Mouse (Mus musculus) heart, postnatal 0 days (tissue): ENCODE measurements around the gene Rap1gap. TPM values are rescaled to one million over a fixed set of nuclear protein-coding genes. Genes with fewer than 3 reads are reported as not detected.

Experiments
- ATAC-seq: fragments of 200-750 bp; cut with Nextera tagmentation; 2 replicates; pipeline ENCODE4 v1.8.0; 2017; ENCODE audit warnings: low read depth, moderate number of reproducible peaks, moderate library complexity; ENCODE audit not compliant: insufficient read depth
- DNase-seq: peaks from one replicate; pipeline ENCODE4 v3.0.0-alpha.2; 2016; ENCODE audit warnings: low spot score
- H3K27ac ChIP-seq: fragments of 300-500 bp; sonication (generic); 2 replicates; pipeline ENCODE4 v1.5.1; 2014; ENCODE audit warnings: low read depth, mild to moderate bottlenecking
- H3K27me3 ChIP-seq: fragments of 300-500 bp; sonication (generic); 2 replicates; pipeline ENCODE4 v1.6.1; 2014; ENCODE audit warnings: low read length, mixed read lengths; ENCODE audit not compliant: control insufficient read depth, insufficient read depth
- H3K36me3 ChIP-seq: fragments of 300-500 bp; sonication (generic); replicated peaks from 2 replicates; pipeline ENCODE4 v1.6.1; 2014; ENCODE audit warnings: low read length, mixed read lengths; ENCODE audit not compliant: control insufficient read depth, insufficient read depth
- H3K4me1 ChIP-seq: fragments of 300-500 bp; sonication (generic); 2 replicates; pipeline ENCODE4 v1.6.1; 2014; ENCODE audit warnings: antibody characterized with exemption; ENCODE audit not compliant: control insufficient read depth, insufficient read depth
- H3K4me2 ChIP-seq: fragments of 300-500 bp; sonication (generic); 2 replicates; pipeline ENCODE4 v1.6.1; 2014; ENCODE audit warnings: low read depth, mild to moderate bottlenecking, low read length, moderate library complexity
- H3K4me3 ChIP-seq: fragments of 300-500 bp; sonication (generic); 2 replicates; pipeline ENCODE4 v1.5.1; 2014; ENCODE audit warnings: low read depth, low read length
- H3K9ac ChIP-seq: fragments of 300-500 bp; sonication (generic); replicated peaks from 2 replicates; pipeline ENCODE4 v1.6.1; 2014; ENCODE audit warnings: low read depth, low read length, mixed read lengths
- H3K9me3 ChIP-seq: fragments of 300-500 bp; sonication (generic); replicated peaks from 2 replicates; pipeline ENCODE4 v1.6.1; 2016; ENCODE audit warnings: low read length; ENCODE audit not compliant: control insufficient read depth
- CTCF ChIP-seq: IDR thresholded peaks from 2 replicates; pipeline ENCODE4 v1.5.1; 2016; ENCODE audit warnings: antibody characterized with exemption, control low read depth, low read depth
- EP300 ChIP-seq: IDR thresholded peaks from 2 replicates; pipeline ENCODE4 v1.6.1; 2016; ENCODE audit warnings: antibody characterized with exemption, low read depth
- WGBS: fragments of 180-500 bp; shearing (Covaris S2); extraction: QIAGEN DNeasy Blood & Tissue Kit; methylation state at CpG from one replicate; pipeline ENCODE4 v1.1.7; 2014; 5-methylcytosine and 5-hydroxymethylcytosine counted together
- polyA plus RNA-seq: library from polyadenylated mRNA; unstranded; fragments of >200 nt; fragmentation: Nextera tagmentation; extraction: Ambion mirVana; gene quantifications from 2 replicates; pipeline ENCODE4 v1.2.1, GENCODE M21; 2015
- total RNA-seq: library from RNA; depleted of rRNA; stranded (reverse); fragments of >200 nt; gene quantifications from 2 replicates; pipeline ENCODE4 v1.2.3, GENCODE M21; 2014; ENCODE audit warnings: low replicate concordance

The Rap1gap gene
- total and polyA plus RNA-seq, 2 experiments from 2014 or later: 10.4 to 17.7 TPM

- ATAC-seq (no peak), DNase-seq (no peak)
- Histone ChIP-seq H3K4me3 (no peak overlapping the region), H3K27me3 (peaks cover 37% of the 10 kb centered on the region), H3K4me2 (no peak overlapping the region), H3K9ac (no peak overlapping the region), H3K4me1 (0 out of 2 replicates have a peak, but pooled peaks cover 9% of the 10 kb centered on the region), H3K36me3 (no peaks in the 10 kb centered on the region), H3K27ac (no peak overlapping the region), H3K9me3 (no peaks in the 10 kb centered on the region)
- TF ChIP-seq CTCF (no peak), EP300 (no peak)
- WGBS: 78% methylated on average over 4 of the region's 4 CpGs
Measured at GRCm38 (mm10) chr4:137663491-137663890, 1.0 kb upstream of the Rap1gap start.

- Histone ChIP-seq H3K4me2 (peak overlapping the region; percentile 79), H3K36me3 (no peaks in the 10 kb centered on the region), H3K27ac (no peak overlapping the region), H3K9me3 (no peaks in the 10 kb centered on the region), H3K4me3 (peak overlapping the region; percentile 51), H3K27me3 (peaks cover 37% of the 10 kb centered on the region), H3K4me1 (0 out of 2 replicates have a peak, but pooled peaks cover 9% of the 10 kb centered on the region), H3K9ac (peak overlapping the region; percentile 37; the same call in 1 of the 2 replicates)
- DNase-seq: no peak
- peak; percentile 21; the same call in 1 of the 2 replicates for ATAC-seq
- WGBS: 10% methylated on average over 15 of the region's 15 CpGs
- TF ChIP-seq EP300 (no peak), CTCF (no peak)
Measured at GRCm38 (mm10) chr4:137664980-137665675, 602 bp downstream of the Rap1gap start.

- no peak for TF ChIP-seq CTCF
- TF ChIP-seq EP300: no peak
- Histone ChIP-seq H3K27ac (no peak overlapping the region), H3K9me3 (no peaks in the 10 kb centered on the region), H3K27me3 (peaks cover 37% of the 10 kb centered on the region), H3K4me3 (no peak overlapping the region), H3K9ac (no peak overlapping the region), H3K36me3 (no peaks in the 10 kb centered on the region), H3K4me2 (no peak overlapping the region), H3K4me1 (0 out of 2 replicates have a peak, but pooled peaks cover 9% of the 10 kb centered on the region)
- no peak for DNase-seq
- 83% methylated on average over 5 of the region's 5 CpGs for WGBS
- ATAC-seq: no peak
Measured at GRCm38 (mm10) chr4:137665791-137666190, 1.3 kb downstream of the Rap1gap start.

GRCm38 (mm10) chr4:137666283-137666957 is 1.9 kb downstream of the Rap1gap start:
- Histone ChIP-seq H3K36me3 (no peaks in the 10 kb centered on the region), H3K4me3 (no peak overlapping the region), H3K9me3 (no peaks in the 10 kb centered on the region), H3K27me3 (peaks cover 37% of the 10 kb centered on the region), H3K9ac (no peak overlapping the region), H3K27ac (no peak overlapping the region), H3K4me1 (0 out of 2 replicates have a peak, but pooled peaks cover 9% of the 10 kb centered on the region), H3K4me2 (no peak overlapping the region)
- 58% methylated on average over 5 of the region's 5 CpGs for WGBS
- DNase-seq (no peak), ATAC-seq (no peak)
- no peak for TF ChIP-seq EP300
- no peak for TF ChIP-seq CTCF

- no peak for TF ChIP-seq EP300
- Histone ChIP-seq H3K4me2 (no peak overlapping the region), H3K27ac (no peak overlapping the region), H3K27me3 (peaks cover 40% of the 10 kb centered on the region), H3K4me3 (no peak overlapping the region), H3K9me3 (no peaks in the 10 kb centered on the region), H3K4me1 (0 out of 2 replicates have a peak, but pooled peaks cover 9% of the 10 kb centered on the region), H3K9ac (no peak overlapping the region), H3K36me3 (no peaks in the 10 kb centered on the region)
- ATAC-seq (no peak), DNase-seq (no peak)
- 62% methylated on average over 8 of the region's 8 CpGs for WGBS
Measured at GRCm38 (mm10) chr4:137666958-137667345, 2.4 kb downstream of the Rap1gap start.
